Mouse (Mus musculus): ENCODE results near the gene Spata31d1d.

Gene Spata31d1d

GRCm38 (mm10) chr13:59691478-59691877 is 40.1 kb downstream of the Spata31d1d start:
- TF ChIP-seq GATA4 (IDR thresholded peaks at IDR 0.05; ENCODE audit: insufficient replicate concordance, low read length), result no peak

GRCm38 (mm10) chr13:59690576-59690975 is 41.0 kb downstream of the Spata31d1d start:
- no peak for TF ChIP-seq GATA4 (IDR thresholded peaks at IDR 0.05; ENCODE audit: insufficient replicate concordance, low read length)

- TF ChIP-seq GATA4 (IDR thresholded peaks at IDR 0.05; ENCODE audit: insufficient replicate concordance, low read length), result no peak
Measured at GRCm38 (mm10) chr13:59689843-59690242, 41.7 kb downstream of the Spata31d1d start.

GRCm38 (mm10) chr13:59689313-59689712 is 42.2 kb downstream of the Spata31d1d start:
- TF ChIP-seq GATA4 (IDR thresholded peaks at IDR 0.05; ENCODE audit: insufficient replicate concordance, low read length), result no peak

- TF ChIP-seq GATA4 (IDR thresholded peaks at IDR 0.05; ENCODE audit: insufficient replicate concordance, low read length), result no peak
Measured at GRCm38 (mm10) chr13:59688338-59688770, 43.2 kb downstream of the Spata31d1d start.

- TF ChIP-seq GATA4 (IDR thresholded peaks at IDR 0.05; ENCODE audit: insufficient replicate concordance, low read length), result no peak
Measured at GRCm38 (mm10) chr13:59685236-59685635, 46.3 kb downstream of the Spata31d1d start.

- TF ChIP-seq GATA4 (IDR thresholded peaks at IDR 0.05; ENCODE audit: insufficient replicate concordance, low read length), result no peak
Measured at GRCm38 (mm10) chr13:59682629-59683028, 48.9 kb downstream of the Spata31d1d start.

GRCm38 (mm10) chr13:59679908-59680307 is 51.6 kb downstream of the Spata31d1d start:
- TF ChIP-seq GATA4 (IDR thresholded peaks at IDR 0.05; ENCODE audit: insufficient replicate concordance, low read length), result no peak

GRCm38 (mm10) chr13:59679306-59679705 is 52.2 kb downstream of the Spata31d1d start:
- no peak for TF ChIP-seq GATA4 (IDR thresholded peaks at IDR 0.05; ENCODE audit: insufficient replicate concordance, low read length)

- TF ChIP-seq GATA4 (IDR thresholded peaks at IDR 0.05; ENCODE audit: insufficient replicate concordance, low read length), result no peak
Measured at GRCm38 (mm10) chr13:59676316-59677229, 55.0 kb downstream of the Spata31d1d start.

Measured in liver, adult (tissue).